Mouse (Mus musculus) neural tube, embryonic 13.5 days (tissue): ENCODE measurements at regions not wholly inside any gene's neighbourhood (a gene's known extent, or its start where the extent isn't known, plus 50 kb on each side); places are given as distances from the start of the nearest gene placed in this dataset.
A peak's percentile ranks its signal among the peaks of the same experiment; 100 is the strongest.

ENCODE experiments used
- ATAC-seq: fragments of 200-750 bp; cut with Nextera tagmentation; 2 replicates; pipeline ENCODE4 v1.8.0; 2017; ENCODE audit warnings: low read depth, mild to moderate bottlenecking, moderate TSS enrichment, moderate library complexity
- H3K27ac ChIP-seq: fragments of 300-500 bp; sonication (generic); replicated peaks from 2 replicates; pipeline ENCODE4 v1.5.1; 2015; ENCODE audit warnings: moderate library complexity, mild to moderate bottlenecking, inconsistent platforms
- H3K27me3 ChIP-seq: fragments of 300-500 bp; sonication (generic); 2 replicates; pipeline ENCODE4 v1.6.1; 2015; ENCODE audit warnings: mild to moderate bottlenecking, inconsistent platforms
- H3K36me3 ChIP-seq: fragments of 300-500 bp; sonication (generic); 2 replicates; pipeline ENCODE4 v1.6.1; 2015; ENCODE audit warnings: mild to moderate bottlenecking, inconsistent platforms
- H3K4me1 ChIP-seq: fragments of 300-500 bp; sonication (generic); replicated peaks from 2 replicates; pipeline ENCODE4 v1.6.1; 2015; ENCODE audit warnings: inconsistent platforms
- H3K4me2 ChIP-seq: fragments of 300-500 bp; sonication (generic); 2 replicates; pipeline ENCODE4 v1.6.1; 2015; ENCODE audit warnings: inconsistent platforms, mild to moderate bottlenecking, moderate library complexity
- H3K4me3 ChIP-seq: fragments of 300-500 bp; sonication (generic); 2 replicates; pipeline ENCODE4 v1.5.1; 2015; ENCODE audit warnings: mild to moderate bottlenecking, inconsistent platforms
- H3K9ac ChIP-seq: fragments of 300-500 bp; sonication (generic); 2 replicates; pipeline ENCODE4 v1.6.1; 2015; ENCODE audit warnings: moderate library complexity, mild to moderate bottlenecking, inconsistent platforms
- H3K9me3 ChIP-seq: fragments of 300-500 bp; sonication (generic); 2 replicates; pipeline ENCODE4 v1.6.1; 2016; ENCODE audit warnings: inconsistent platforms
- WGBS: fragments of 180-500 bp; shearing (Covaris S2); methylation state at CpG from one replicate; pipeline ENCODE4 v1.1.7; 2015; 5-methylcytosine and 5-hydroxymethylcytosine counted together

- no peaks in the 10 kb centered on the region for H3K27me3 ChIP-seq
- no peaks in the 10 kb centered on the region for H3K9me3 ChIP-seq
- H3K4me3 ChIP-seq, result no peak overlapping the region
- no peaks in the 10 kb centered on the region for H3K4me1 ChIP-seq
- H3K36me3 ChIP-seq, result no peaks in the 10 kb centered on the region
- 93% methylated on average over 2 of the region's 2 CpGs for WGBS
- no peak for ATAC-seq
- no peak overlapping the region for H3K4me2 ChIP-seq
- no peak overlapping the region for H3K9ac ChIP-seq
- H3K27ac ChIP-seq, result no peak overlapping the region
Observed at GRCm38 (mm10) chr13:31400401-31400800, 155.5 kb upstream of the Foxq1 start.

DNA sequence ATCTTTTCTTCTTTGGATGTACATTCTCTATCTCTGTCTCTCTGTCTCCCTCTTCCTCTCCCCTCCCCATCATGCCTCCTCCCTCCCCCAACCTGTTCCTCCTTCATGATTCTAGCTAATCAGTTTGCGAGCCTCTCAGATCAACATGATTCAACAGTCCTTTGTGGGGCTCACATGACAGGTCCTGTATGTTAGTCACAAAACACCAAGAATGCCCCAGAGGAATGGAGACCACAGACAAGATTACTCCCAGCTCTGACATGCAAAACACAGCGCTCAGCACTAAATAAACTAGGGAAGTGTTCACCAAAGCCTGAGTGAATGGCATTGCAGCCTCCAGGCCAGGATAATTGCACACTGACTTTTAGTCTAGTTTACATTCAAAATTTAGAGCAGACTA is 150.6 kb upstream of the Foxq1 start:
- no peak for ATAC-seq
- no peaks in the 10 kb centered on the region for H3K36me3 ChIP-seq
- H3K9me3 ChIP-seq, result no peaks in the 10 kb centered on the region
- no peak overlapping the region for H3K9ac ChIP-seq
- H3K4me1 ChIP-seq, result peaks cover 11% of the 10 kb centered on the region
- H3K4me2 ChIP-seq, result no peak overlapping the region
- H3K27ac ChIP-seq, result no peak overlapping the region
- no peak overlapping the region for H3K4me3 ChIP-seq
- H3K27me3 ChIP-seq, result no peaks in the 10 kb centered on the region
- 84% methylated on average over 2 of the region's 2 CpGs for whole genome bisulfite sequencing

- ATAC-seq, result peak; percentile 88
- no peaks in the 10 kb centered on the region for H3K9me3 ChIP-seq
- H3K4me2 ChIP-seq, result peak overlapping the region; percentile 25
- H3K27me3 ChIP-seq, result no peaks in the 10 kb centered on the region
- H3K9ac ChIP-seq, result 0 out of 2 replicates have a peak overlapping the region, but pooled peaks have one; percentile 38
- no peak overlapping the region for H3K27ac ChIP-seq
- H3K4me1 ChIP-seq, result peaks cover 11% of the 10 kb centered on the region
- 41% methylated on average over 10 of the region's 10 CpGs for WGBS
- no peak overlapping the region for H3K4me3 ChIP-seq
- no peaks in the 10 kb centered on the region for H3K36me3 ChIP-seq
Observed at GRCm38 (mm10) chr13:31408439-31409122, 147.4 kb upstream of the Foxq1 start.

DNA sequence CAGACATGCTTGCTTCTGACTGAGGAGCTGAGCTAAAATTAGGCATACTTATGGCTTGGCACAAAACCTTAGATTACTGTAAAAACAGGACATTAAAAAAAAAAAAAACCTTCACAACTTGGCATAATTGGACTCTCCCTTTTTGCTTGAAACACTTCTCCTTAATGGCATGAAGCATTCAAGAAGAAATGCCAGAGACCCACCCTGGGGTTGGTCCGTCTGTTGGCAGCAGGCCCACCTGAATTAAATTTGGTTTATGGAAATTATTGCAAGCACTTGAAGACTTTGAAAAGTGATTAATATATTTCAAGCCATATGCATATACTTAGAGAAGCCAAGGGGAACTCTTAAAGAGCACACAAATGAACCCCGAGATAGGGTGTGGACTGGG is 146.8 kb upstream of the Foxq1 start:
- peak overlapping the region; percentile 25; the same call in 1 of the 2 replicates for H3K4me2 ChIP-seq
- H3K27me3 ChIP-seq, result no peaks in the 10 kb centered on the region
- no peak overlapping the region for H3K27ac ChIP-seq
- no peak overlapping the region for H3K4me3 ChIP-seq
- H3K4me1 ChIP-seq, result peaks cover 11% of the 10 kb centered on the region
- H3K36me3 ChIP-seq, result no peaks in the 10 kb centered on the region
- 0 out of 2 replicates have a peak overlapping the region, but pooled peaks have one; percentile 38 for H3K9ac ChIP-seq
- H3K9me3 ChIP-seq, result no peaks in the 10 kb centered on the region
- ATAC-seq, result no peak
- WGBS, result 65% methylated on average over 2 of the region's 2 CpGs

- H3K9ac ChIP-seq, result no peak overlapping the region
- 93% methylated on average over 5 of the region's 5 CpGs for WGBS
Observed at GRCm38 (mm10) chr13:31421556-31421955, 134.4 kb upstream of the Foxq1 start.

GRCm38 (mm10) chr13:31423599-31423998 is 132.3 kb upstream of the Foxq1 start:
- ATAC-seq, result no peak
- Histone ChIP-seq H3K4me3 (no peak overlapping the region), H3K9ac (no peak overlapping the region)

More at GRCm38 (mm10) chr13:31421556-31421955, 134.4 kb upstream of the Foxq1 start:
- no peak for ATAC-seq
- Histone ChIP-seq H3K4me3 (no peak overlapping the region), H3K9me3 (no peaks in the 10 kb centered on the region), H3K27ac (no peak overlapping the region), H3K27me3 (no peaks in the 10 kb centered on the region), H3K36me3 (no peaks in the 10 kb centered on the region), H3K4me1 (0 out of 2 replicates have a peak, but pooled peaks cover 5% of the 10 kb centered on the region), H3K4me2 (no peak overlapping the region)

GRCm38 (mm10) chr13:31425825-31426500 is 130.0 kb upstream of the Foxq1 start:
- WGBS, result 51% methylated on average over 7 of the region's 7 CpGs
- no peak for ATAC-seq
- no peaks in the 10 kb centered on the region for H3K9me3 ChIP-seq
- no peak overlapping the region for H3K9ac ChIP-seq
- H3K36me3 ChIP-seq, result no peaks in the 10 kb centered on the region
- H3K4me1 ChIP-seq, result 0 out of 2 replicates have a peak, but pooled peaks cover 5% of the 10 kb centered on the region
- H3K27me3 ChIP-seq, result no peaks in the 10 kb centered on the region
- H3K4me3 ChIP-seq, result no peak overlapping the region
- no peak overlapping the region for H3K4me2 ChIP-seq
- no peak overlapping the region for H3K27ac ChIP-seq

More at GRCm38 (mm10) chr13:31423599-31423998, 132.3 kb upstream of the Foxq1 start:
- Histone ChIP-seq H3K36me3 (no peaks in the 10 kb centered on the region), H3K27me3 (no peaks in the 10 kb centered on the region), H3K4me1 (0 out of 2 replicates have a peak, but pooled peaks cover 5% of the 10 kb centered on the region), H3K27ac (no peak overlapping the region), H3K4me2 (no peak overlapping the region), H3K9me3 (no peaks in the 10 kb centered on the region)
- WGBS, result 75% methylated on average over 3 of the region's 3 CpGs

GRCm38 (mm10) chr13:31436434-31436833 is 119.5 kb upstream of the Foxq1 start:
- Histone ChIP-seq H3K27ac (no peak overlapping the region), H3K4me3 (no peak overlapping the region), H3K4me2 (no peak overlapping the region), H3K9me3 (no peaks in the 10 kb centered on the region), H3K27me3 (no peaks in the 10 kb centered on the region), H3K9ac (no peak overlapping the region), H3K36me3 (no peaks in the 10 kb centered on the region), H3K4me1 (no peaks in the 10 kb centered on the region)
- no peak for ATAC-seq
- WGBS, result 80% methylated on average over 7 of the region's 7 CpGs

DNA sequence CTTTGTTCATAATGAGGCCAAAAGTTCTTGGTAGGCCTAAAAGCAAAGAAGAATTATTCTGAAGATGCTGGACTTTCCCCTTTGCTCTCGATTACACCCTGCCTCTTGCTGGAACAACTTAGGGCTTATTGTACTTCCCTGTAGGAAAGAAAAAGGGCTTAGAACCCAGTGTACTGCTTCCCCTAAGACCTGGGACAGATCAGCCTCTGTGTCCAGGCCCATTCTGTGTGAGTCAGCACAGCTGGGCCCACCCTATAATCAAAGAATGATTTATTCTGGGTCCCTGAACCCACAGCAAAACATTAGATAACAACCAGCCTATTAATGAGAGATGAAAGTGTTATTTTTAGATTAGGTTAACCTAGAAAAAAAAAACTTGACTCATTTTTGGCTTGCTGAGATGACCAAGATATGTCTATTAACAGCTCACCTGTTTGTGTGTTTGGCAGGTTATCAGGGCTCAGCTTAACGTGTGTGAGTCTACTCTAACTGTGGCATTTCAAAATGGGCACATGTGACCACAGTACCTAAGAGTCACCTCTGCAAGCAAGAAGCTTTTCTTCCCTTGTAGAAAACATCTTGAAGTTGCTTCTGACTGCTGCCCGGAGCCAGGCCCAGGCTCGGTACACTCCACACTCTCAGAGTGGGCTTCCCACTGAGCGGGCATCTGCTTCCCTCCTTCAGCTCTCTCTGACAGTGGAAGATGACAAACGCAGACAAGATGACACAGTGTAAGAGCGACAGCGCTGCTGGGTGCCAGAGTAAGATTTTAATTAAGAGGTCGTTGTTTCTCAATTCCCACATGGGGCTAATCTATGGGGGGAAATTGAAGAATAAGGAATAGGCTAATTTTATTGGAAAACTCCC is 115.9 kb upstream of the Foxq1 start:
- Histone ChIP-seq H3K27ac (no peak overlapping the region), H3K9ac (no peak overlapping the region), H3K36me3 (no peaks in the 10 kb centered on the region), H3K9me3 (no peaks in the 10 kb centered on the region), H3K4me2 (no peak overlapping the region), H3K27me3 (no peaks in the 10 kb centered on the region), H3K4me3 (no peak overlapping the region), H3K4me1 (no peaks in the 10 kb centered on the region)
- no peak for ATAC-seq
- WGBS, result 74% methylated on average over 9 of the region's 9 CpGs

- Histone ChIP-seq H3K4me3 (no peak overlapping the region), H3K27ac (no peak overlapping the region), H3K27me3 (no peaks in the 10 kb centered on the region), H3K4me1 (no peaks in the 10 kb centered on the region), H3K9me3 (no peaks in the 10 kb centered on the region), H3K9ac (no peak overlapping the region), H3K4me2 (no peak overlapping the region), H3K36me3 (no peaks in the 10 kb centered on the region)
- WGBS, result 74% methylated on average over 2 of the region's 2 CpGs
- no peak for ATAC-seq
Observed at GRCm38 (mm10) chr13:31458883-31459282, 97.1 kb upstream of the Foxq1 start.

- Histone ChIP-seq H3K27me3 (no peaks in the 10 kb centered on the region), H3K4me2 (no peak overlapping the region), H3K4me3 (no peak overlapping the region), H3K9me3 (no peaks in the 10 kb centered on the region), H3K9ac (no peak overlapping the region), H3K4me1 (no peaks in the 10 kb centered on the region), H3K36me3 (no peaks in the 10 kb centered on the region), H3K27ac (no peak overlapping the region)
- no peak for ATAC-seq
- 89% methylated on average over 8 of the region's 8 CpGs for WGBS
Observed at GRCm38 (mm10) chr13:31465141-31465540, 90.8 kb upstream of the Foxq1 start.

DNA sequence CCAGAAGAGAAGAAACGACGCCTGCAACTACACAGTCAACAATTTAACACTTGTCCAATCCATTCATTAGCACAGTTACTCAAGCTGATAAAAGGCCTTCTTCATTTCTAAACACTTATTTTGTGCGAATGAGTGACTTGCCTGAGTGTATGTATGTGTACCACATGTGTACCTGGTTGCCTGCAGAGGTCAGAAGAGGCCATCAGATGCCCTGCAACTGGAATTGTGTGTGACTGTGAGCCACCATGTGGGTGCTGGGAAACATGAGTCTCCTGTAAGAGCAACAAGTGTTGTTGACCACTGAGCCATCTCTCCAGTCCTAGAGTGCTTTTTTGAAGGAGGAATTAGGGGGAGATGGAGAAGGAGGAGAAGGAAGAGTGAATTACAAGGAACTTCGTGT is 90.2 kb upstream of the Foxq1 start:
- no peak for ATAC-seq
- Histone ChIP-seq H3K27me3 (no peaks in the 10 kb centered on the region), H3K9ac (no peak overlapping the region), H3K4me2 (no peak overlapping the region), H3K36me3 (no peaks in the 10 kb centered on the region), H3K27ac (no peak overlapping the region), H3K4me1 (no peaks in the 10 kb centered on the region), H3K4me3 (no peak overlapping the region), H3K9me3 (no peaks in the 10 kb centered on the region)
- 84% methylated on average over 4 of the region's 4 CpGs for WGBS
